Mouse (Mus musculus) adrenal gland, postnatal 25 days (tissue): ENCODE measurements around the gene Qars. TPM values are rescaled to one million over a fixed set of nuclear protein-coding genes. Genes with fewer than 3 reads are reported as not detected.

Source experiments
- DNase-seq: peaks from one replicate; pipeline ENCODE4 v3.0.0; 2021; ENCODE audit warnings: mixed read lengths
- total RNA-seq: library from RNA; stranded (reverse); gene quantifications from 2 replicates; pipeline ENCODE4 v1.2.3, GENCODE M21; 2021

Qars gene
- total RNA-seq, 1 experiment from 2014 or later: 221 TPM

- no peak for DNase-seq
Measured at GRCm38 (mm10) chr9:108486973-108487530, 20.5 kb upstream of the Qars start.

- no peak for DNase-seq
Measured at GRCm38 (mm10) chr9:108488403-108488802, 19.1 kb upstream of the Qars start.

DNA sequence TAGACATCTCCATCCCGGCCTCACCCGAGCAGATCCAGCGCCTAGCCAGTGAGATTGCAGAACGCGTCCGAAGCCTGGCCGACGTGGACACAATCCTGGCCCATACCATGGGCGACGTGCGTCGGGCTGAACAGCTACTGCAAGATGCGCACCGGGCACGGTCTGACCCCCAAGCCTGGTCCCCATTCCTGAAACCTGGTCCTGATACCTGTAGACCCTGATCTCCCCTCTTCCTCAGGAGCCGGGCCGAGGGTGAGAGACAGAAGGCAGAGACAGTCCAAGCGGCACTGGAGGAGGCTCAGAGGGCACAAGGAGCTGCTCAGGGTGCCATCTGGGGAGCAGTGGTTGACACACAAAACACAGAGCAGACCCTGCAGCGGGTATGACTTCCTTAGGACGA is 18.3 kb upstream of the Qars start:
- no peak for DNase-seq

DNA sequence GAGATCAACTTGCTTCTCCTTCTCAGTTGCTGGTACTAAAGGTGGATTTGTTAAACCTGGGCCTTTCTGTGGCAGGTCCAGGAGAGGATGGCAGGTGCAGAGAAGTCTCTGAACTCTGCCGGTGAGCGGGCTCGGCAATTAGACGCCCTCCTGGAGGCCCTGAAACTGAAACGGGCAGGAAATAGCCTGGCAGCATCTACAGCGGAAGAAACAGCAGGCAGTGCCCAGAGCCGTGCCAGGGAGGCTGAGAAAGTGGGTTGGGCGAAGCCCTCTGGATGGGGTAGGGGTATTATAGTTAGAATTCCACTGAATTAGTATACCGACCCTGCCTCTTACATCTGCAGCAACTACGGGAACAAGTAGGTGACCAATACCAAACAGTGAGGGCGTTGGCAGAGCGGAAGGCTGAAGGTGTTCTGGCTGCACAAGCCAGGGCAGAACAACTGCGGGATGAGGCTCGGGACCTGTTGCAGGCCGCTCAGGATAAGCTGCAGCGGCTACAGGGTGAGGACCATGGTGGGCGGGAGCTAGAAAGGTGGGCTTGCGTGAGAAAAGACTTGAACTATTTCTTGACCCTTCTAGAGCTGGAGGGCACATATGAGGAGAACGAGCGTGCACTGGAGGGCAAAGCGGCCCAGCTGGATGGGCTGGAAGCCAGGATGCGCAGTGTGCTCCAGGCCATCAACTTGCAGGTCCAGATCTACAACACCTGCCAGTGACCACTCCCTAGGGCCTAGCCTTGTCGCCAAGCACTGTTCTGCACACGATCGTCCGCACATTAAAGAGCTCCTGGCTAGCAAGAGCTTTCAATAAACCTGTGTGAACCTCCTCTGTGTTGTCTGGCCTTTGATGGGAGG is 17.6 kb upstream of the Qars start:
- no peak for DNase-seq

DNA sequence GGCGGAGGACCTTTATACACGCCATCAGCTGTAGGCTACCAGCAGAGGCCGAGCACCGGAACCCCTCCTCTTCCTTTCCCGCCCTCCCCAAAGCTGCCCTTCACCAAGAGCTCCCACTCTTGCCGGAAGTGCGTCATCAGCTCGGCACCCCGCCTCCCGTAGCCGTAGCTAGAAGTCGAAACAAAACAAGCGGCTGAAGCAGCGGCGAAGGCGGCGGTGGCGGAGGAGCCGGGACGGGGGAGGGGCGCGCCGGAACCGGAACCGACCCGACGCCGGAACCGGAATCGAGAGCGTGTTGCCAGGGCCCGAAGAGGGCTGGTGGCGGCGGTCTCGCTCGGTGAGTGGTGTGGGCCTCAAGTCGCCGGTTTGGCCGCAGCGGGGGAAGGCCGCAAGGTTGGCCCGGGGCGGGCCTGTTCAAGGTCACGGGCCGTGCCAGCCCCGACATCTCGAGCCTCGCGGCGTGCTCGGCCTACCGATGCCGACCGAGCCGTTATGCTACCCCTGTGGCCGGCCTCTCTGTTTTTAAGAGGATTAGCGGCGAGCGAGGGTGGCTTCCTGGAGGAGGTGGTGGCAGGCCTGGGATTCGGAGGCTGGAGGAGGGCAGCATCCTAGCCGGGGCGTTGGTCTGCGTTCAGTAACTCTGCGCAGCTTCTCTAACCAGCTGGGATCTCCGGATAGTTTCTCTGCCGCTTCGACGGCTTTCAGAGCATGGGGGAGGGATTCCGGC is 16.8 kb upstream of the Qars start, which contains the start of gene Usp19:
Gene Usp19, plus strand, starts transcription at position 44 of the 727 bp plus-strand sequence.
- peak; percentile 95 for DNase-seq

- DNase-seq: no peak
Measured at GRCm38 (mm10) chr9:108491286-108491580, 16.3 kb upstream of the Qars start.

- peak; percentile 74 for DNase-seq
Measured at GRCm38 (mm10) chr9:108492043-108492750, 15.3 kb upstream of the Qars start.

DNA sequence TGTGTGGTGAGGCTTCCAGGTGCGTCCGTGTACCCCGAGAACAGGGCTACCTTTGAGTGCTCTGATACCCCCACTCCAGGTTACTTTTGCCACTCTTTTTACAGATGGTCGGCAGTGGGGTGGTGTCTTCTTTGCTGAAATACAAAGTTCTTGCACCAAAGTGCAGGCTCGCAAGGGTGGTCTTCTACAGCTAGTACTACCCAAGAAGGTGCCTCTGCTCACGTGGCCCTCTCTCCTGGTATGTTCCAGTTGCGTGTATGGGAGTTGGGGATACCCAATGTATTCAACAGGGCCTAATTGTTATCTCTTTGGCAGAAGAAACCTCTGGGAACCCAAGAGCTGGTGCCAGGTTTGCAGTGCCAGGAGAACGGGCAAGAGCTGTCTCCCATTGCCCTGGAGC is 14.3 kb upstream of the Qars start:
- no peak for DNase-seq

- DNase-seq: no peak
Measured at GRCm38 (mm10) chr9:108494146-108494825, 13.2 kb upstream of the Qars start.

- no peak for DNase-seq
Measured at GRCm38 (mm10) chr9:108494905-108495304, 12.6 kb upstream of the Qars start.

DNA sequence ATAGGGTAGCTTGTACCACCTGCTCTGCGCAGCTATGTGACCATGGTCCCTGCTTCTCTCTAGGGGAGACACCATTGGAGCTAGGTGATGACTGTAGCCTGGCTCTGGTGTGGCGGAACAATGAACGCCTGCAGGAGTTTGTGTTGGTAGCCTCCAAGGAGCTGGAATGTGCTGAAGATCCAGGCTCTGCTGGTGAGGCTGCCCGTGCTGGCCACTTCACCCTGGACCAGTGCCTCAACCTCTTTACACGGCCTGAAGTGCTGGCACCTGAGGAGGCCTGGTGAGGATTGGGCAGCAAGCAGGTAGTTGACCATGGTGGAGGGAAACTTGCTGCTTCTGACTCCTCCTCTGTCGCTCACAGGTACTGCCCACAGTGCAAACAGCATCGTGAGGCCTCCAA is 8.3 kb upstream of the Qars start:
- no peak for DNase-seq

- DNase-seq: no peak
Measured at GRCm38 (mm10) chr9:108499943-108500342, 7.6 kb upstream of the Qars start.

DNA sequence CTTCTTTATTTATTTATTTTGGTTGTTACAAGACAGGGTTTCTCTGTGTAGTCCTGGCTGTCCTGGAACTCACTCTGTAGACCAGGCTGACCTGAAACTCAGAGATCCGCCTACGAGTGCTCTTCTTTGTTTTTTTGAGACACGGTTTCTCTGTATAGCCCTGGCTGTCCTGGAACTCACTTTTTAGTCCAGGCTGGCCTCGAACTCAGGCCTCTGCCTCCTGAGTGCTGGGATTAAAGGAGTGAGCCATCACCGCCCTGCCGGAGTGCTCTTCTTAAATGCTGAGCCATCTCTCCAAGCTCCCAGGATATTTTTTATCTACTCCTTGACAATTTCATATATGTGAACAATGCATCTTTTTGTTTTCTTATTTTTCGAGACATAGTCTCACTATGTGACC is 605 bp upstream of the Qars start:
- no peak for DNase-seq

DNA sequence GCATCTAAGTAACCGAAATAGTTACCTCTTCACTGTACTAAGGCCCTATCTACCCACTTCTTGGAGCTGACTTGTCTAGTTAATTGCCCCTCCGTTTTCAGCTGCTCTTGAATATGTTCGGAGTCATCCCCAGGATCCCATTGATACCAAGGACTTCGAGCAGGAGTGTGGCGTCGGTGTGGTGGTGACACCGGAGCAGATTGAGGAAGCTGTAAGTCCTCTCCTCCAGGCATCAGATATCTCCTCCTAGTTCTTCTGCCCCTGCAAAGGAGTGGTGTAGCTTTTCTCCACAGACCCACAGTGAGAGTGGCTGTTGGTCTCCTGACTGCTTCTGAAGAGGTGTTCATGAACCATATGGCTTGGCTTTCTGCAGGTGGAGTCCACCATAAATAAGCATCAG is 1.3 kb downstream of the Qars start:
- DNase-seq: no peak

DNA sequence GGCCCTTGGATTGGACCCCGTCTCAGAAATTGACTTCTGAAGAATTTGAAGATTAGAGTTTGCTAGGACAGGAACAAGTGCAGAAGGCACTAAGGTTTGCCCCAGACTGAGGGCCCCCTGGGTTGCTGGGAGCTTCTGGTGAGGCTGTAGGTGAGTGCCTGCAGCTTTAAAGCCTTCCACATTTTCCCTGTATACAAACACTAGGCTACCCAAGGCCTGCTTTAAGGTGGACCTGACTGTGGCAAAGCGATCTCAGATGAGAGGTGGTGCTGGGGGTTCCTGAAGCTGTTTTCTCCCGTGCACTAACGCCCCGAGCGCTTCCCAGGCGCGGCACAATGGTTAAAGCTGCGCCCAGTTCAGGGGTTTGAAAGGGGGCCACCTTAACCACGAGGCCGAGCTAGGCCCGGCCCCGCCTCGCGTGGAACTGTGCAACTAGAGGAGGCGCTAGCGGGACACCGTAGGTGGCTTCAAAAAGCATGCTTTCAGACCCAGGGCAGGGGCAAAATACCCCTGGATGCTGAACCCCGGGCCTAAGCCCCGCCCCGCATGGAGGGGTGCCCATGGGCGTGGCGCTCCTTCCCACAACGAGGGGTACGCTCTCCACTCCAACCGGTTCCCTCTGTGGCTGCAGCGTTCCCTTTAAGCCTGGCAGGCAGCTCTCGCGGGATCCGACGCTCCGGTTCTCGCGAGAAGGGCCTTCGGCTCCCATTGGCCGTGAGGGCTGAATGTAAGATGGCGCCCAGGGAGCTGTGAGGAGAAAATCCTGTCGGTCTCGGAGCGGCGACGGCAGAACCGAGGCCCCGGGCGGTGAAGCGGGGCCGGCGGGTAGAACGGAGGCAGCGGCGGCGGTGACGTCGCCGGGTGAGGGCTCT is 9.1 kb downstream of the Qars start, which contains the start of gene Qrich1:
Gene Qrich1, plus strand, starts transcription at position 427 of the 872 bp plus-strand sequence.
- peak; percentile 92 for DNase-seq

DNA sequence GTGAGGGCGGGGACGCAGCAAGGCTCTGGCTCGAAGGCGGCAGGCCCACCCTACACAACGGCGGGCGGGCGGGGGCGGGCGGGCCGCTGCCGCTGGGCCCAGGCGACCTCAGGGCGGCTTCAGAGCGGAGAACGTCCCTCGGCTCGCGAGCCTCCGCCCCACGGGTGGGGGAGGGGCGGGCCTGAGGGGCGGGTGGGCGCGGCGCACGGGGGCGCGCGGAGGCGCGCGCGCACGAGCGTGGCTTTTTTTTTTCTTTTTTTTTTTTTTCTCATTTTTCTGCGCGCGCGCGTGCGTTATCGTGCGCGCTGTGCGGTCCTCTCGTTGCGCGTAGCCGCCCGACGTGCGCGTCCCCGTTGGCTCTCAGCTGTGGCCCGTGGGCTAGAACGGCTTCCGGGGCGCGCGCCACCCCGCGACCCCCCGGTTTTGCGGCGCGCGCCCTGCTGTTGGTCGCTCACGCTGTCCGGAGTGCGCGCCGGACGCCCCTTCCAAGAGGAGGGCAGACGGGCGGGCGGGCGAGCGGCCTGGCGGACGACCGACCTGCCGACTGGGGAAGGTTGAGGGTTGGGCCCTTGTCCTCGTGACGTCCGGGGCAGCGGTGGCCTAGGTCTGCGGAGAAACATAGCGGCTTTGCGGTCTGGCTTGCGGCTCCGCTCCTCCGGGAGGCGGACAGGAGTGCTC is 9.9 kb downstream of the Qars start:
- peak; percentile 83 for DNase-seq

DNA sequence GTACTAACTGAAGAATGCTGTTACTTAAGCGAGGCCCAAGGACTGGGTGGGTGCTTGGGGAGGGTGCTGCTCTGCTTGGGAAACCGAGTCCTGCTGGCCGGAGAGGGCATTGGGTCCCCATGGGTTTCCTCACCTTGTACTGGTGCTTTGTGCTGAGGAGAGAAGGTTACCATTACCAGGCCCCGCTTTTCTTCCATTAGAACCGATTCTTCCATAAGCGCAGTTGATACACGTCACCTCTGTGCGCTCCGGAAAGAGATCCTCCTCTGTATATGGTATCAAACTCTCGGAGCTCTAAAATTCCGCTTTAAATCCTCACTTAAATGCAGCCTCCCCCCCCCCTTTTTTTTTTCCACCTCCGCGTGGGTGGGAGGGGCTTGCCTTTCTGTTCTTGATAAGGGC is 10.4 kb downstream of the Qars start:
- no peak for DNase-seq

DNA sequence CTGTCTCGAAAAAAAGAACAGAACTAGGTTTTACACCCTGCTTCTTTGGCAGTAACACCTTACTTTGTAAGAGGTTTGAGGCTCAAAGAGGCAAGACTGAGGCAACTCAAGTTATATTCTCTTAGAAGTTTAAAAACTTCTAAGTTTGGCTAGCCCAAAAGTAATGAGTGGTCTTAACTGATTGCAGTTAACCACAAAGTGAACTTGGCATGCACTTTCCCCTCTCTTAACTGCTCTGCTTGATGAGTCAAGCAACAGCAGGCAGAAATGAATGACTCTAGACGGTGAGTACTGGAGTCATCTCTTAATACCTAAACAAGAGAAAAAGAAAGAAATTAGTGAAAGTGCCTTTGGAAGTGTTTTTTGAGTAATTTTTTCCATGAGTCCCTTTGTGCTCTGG is 14.1 kb downstream of the Qars start:
- DNase-seq: no peak

- DNase-seq: no peak
Measured at GRCm38 (mm10) chr9:108523341-108523740, 15.8 kb downstream of the Qars start.

DNA sequence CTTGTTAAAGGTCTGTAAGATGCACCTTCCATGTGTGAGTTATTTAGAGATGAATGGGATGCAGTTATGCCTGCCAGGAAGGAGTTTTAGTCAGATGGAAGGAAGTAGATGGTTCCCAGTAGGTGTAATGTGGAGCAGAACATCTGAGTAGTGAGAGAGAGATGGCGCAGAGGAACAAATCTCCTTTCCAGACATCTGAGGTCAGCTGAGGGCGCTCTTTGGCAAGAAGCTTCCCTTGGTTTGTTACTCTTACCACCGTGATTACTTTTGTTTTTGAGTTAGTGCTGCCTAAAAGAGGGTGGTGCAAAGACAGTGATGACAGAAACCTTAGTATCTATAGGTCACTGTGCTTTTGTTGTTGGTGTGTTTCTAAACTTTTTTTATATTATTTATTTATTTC is 17.9 kb downstream of the Qars start:
- DNase-seq: no peak
